Mouse (Mus musculus): ENCODE data around the gene Thap11. TPM values are rescaled to one million over a fixed set of nuclear protein-coding genes. Genes with fewer than 3 reads are reported as not detected.

Thap11 gene
- total RNA-seq, 2 experiments from 2014 or later, result 19.6 to 22.7 TPM

GRCm38 (mm10) chr8:105846678-105847077, 8.3 kb upstream of the Thap11 start:
- no peak for DNase-seq
- intact Hi-C loops (cut with DNase I; ENCODE audit: low total_unique reads), result loop anchor here (10.0 kb wide), 1 partner anchor 158 kb away; the partner anchor contains the start of gene Dpep2nb

GRCm38 (mm10) chr8:105850014-105850413, 4.9 kb upstream of the Thap11 start:
- intact Hi-C loops (cut with DNase I; ENCODE audit: low total_unique reads), result no loop called here
- DNase-seq, result no peak

- intact Hi-C loops (cut with DNase I; ENCODE audit: low total_unique reads), result no loop called here
- no peak for DNase-seq
These were observed 4.3 kb upstream of the Thap11 start for GRCm38 (mm10) chr8:105850611-105851010.

- DNase-seq, result peak; percentile 90
- intact Hi-C loops (cut with DNase I; ENCODE audit: low total_unique reads), result no loop called here
These were observed 3.2 kb upstream of the Thap11 start for GRCm38 (mm10) chr8:105851651-105852143.

GRCm38 (mm10) chr8:105852146-105852729, 2.7 kb upstream of the Thap11 start:
- no peak for DNase-seq
- intact Hi-C loops (cut with DNase I; ENCODE audit: low total_unique reads), result no loop called here

GRCm38 (mm10) chr8:105853178-105853577, 1.8 kb upstream of the Thap11 start, which contains the start of gene Cenpt:
Gene Cenpt (minus strand): TSS chr8:105853278.
- DNase-seq, result no peak
- intact Hi-C loops (cut with DNase I; ENCODE audit: low total_unique reads), result no loop called here

- intact Hi-C loops (cut with DNase I; ENCODE audit: low total_unique reads), result no loop called here
These were observed 629 bp upstream of the Thap11 start for GRCm38 (mm10) chr8:105854303-105854702.

GRCm38 (mm10) chr8:105855248-105856167, 576 bp downstream of the Thap11 start:
- DNase-seq, result peak; percentile 53
- intact Hi-C loops (cut with DNase I; ENCODE audit: low total_unique reads), result no loop called here

More at GRCm38 (mm10) chr8:105854303-105854702, 629 bp upstream of the Thap11 start:
- no peak for DNase-seq

GRCm38 (mm10) chr8:105856168-105856835, 1.4 kb downstream of the Thap11 start:
- intact Hi-C loops (cut with DNase I; ENCODE audit: low total_unique reads), result no loop called here
- DNase-seq, result no peak

- intact Hi-C loops (cut with DNase I; ENCODE audit: low total_unique reads), result no loop called here
- DNase-seq, result no peak
These were observed 3.6 kb downstream of the Thap11 start for GRCm38 (mm10) chr8:105858495-105858894.

- DNase-seq, result no peak
- intact Hi-C loops (cut with DNase I; ENCODE audit: low total_unique reads), result no loop called here
These were observed 4.4 kb downstream of the Thap11 start for GRCm38 (mm10) chr8:105859314-105859713.

- intact Hi-C loops (cut with DNase I; ENCODE audit: low total_unique reads), result no loop called here
- peak; percentile 97 for DNase-seq
These were observed 5.4 kb downstream of the Thap11 start, which contains the start of gene Nutf2 for GRCm38 (mm10) chr8:105860143-105860981. Gene Nutf2 (plus strand): TSS chr8:105860580.

- intact Hi-C loops (cut with DNase I; ENCODE audit: low total_unique reads), result no loop called here
- DNase-seq, result no peak
These were observed 7.0 kb downstream of the Thap11 start for GRCm38 (mm10) chr8:105861951-105862350.

- intact Hi-C loops (cut with DNase I; ENCODE audit: low total_unique reads), result no loop called here
- no peak for DNase-seq
These were observed 11.6 kb downstream of the Thap11 start for GRCm38 (mm10) chr8:105866364-105867029.

- DNase-seq, result peak; percentile 30
- intact Hi-C loops (cut with DNase I; ENCODE audit: low total_unique reads), result no loop called here
These were observed 19.4 kb downstream of the Thap11 start for GRCm38 (mm10) chr8:105874301-105874700.

GRCm38 (mm10) chr8:105880754-105881520, 26.0 kb downstream of the Thap11 start, which contains the start of gene Edc4:
Gene Edc4 (plus strand): TSS chr8:105880881.
- intact Hi-C loops (cut with DNase I; ENCODE audit: low total_unique reads), result no loop called here
- DNase-seq, result peak; percentile 82

GRCm38 (mm10) chr8:105889756-105890465, 35.0 kb downstream of the Thap11 start:
- intact Hi-C loops (cut with DNase I; ENCODE audit: low total_unique reads), result no loop called here

More at GRCm38 (mm10) chr8:105889756-105890465, 35.0 kb downstream of the Thap11 start:
- no peak for DNase-seq
